Mouse (Mus musculus) liver, postnatal 0 days (tissue): ENCODE data around the gene Ptprd. TPM values are rescaled to one million over a fixed set of nuclear protein-coding genes. Genes with fewer than 3 reads are reported as not detected.

Experiments
- ATAC-seq: fragments of 200-750 bp; cut with Nextera tagmentation; 2 replicates; pipeline ENCODE4 v1.8.0; 2017; ENCODE audit warnings: mild to moderate bottlenecking, moderate library complexity
- DNase-seq: peaks from one replicate; pipeline ENCODE4 v3.0.0-alpha.2; 2016
- H3K27ac ChIP-seq: fragments of 300-500 bp; sonication (generic); 2 replicates; pipeline ENCODE4 v1.5.1; 2014; ENCODE audit warnings: antibody characterized with exemption, moderate library complexity, mild to moderate bottlenecking, low read depth
- H3K27me3 ChIP-seq: fragments of 300-500 bp; sonication (generic); 2 replicates; pipeline ENCODE4 v1.6.1; 2014; ENCODE audit warnings: low read length, control low read depth, mixed read lengths; ENCODE audit not compliant: insufficient read depth
- H3K36me3 ChIP-seq: fragments of 300-500 bp; sonication (generic); replicated peaks from 2 replicates; pipeline ENCODE4 v1.6.1; 2014; ENCODE audit warnings: mild to moderate bottlenecking, control low read depth, low read length, moderate library complexity, mixed read lengths; ENCODE audit not compliant: insufficient read depth
- H3K4me1 ChIP-seq: fragments of 300-500 bp; sonication (generic); 2 replicates; pipeline ENCODE4 v1.6.1; 2014; ENCODE audit warnings: antibody characterized with exemption, mild to moderate bottlenecking, control low read depth; ENCODE audit not compliant: insufficient read depth
- H3K4me2 ChIP-seq: fragments of 300-500 bp; sonication (generic); 2 replicates; pipeline ENCODE4 v1.6.1; 2014; ENCODE audit warnings: low read depth, mild to moderate bottlenecking, low read length, moderate library complexity, mixed read lengths
- H3K4me3 ChIP-seq: fragments of 300-500 bp; sonication (generic); 2 replicates; pipeline ENCODE4 v1.5.1; 2014; ENCODE audit warnings: low read depth, low read length
- H3K9ac ChIP-seq: fragments of 300-500 bp; sonication (generic); replicated peaks from 2 replicates; pipeline ENCODE4 v1.6.1; 2014; ENCODE audit warnings: mild to moderate bottlenecking, moderate library complexity
- H3K9me3 ChIP-seq: fragments of 300-500 bp; sonication (generic); 2 replicates; pipeline ENCODE4 v1.6.1; 2016; ENCODE audit warnings: mild to moderate bottlenecking, control low read depth, low read length, mixed read lengths
- CTCF ChIP-seq: sonication (generic); IDR thresholded peaks from 2 replicates; pipeline ENCODE4 v1.5.1; 2016; ENCODE audit warnings: antibody characterized with exemption, low read depth
- EP300 ChIP-seq: IDR thresholded peaks from 2 replicates; pipeline ENCODE4 v1.6.1; 2016; ENCODE audit warnings: antibody characterized with exemption, low read depth, mild to moderate bottlenecking
- WGBS: fragments of 180-500 bp; shearing (Covaris S2); extraction: QIAGEN DNeasy Blood & Tissue Kit; methylation state at CpG from one replicate; pipeline ENCODE4 v1.1.7; 2014; ENCODE audit not compliant: insufficient replicate concordance; 5-methylcytosine and 5-hydroxymethylcytosine counted together
- polyA plus RNA-seq: library from polyadenylated mRNA; unstranded; fragments of >200 nt; fragmentation: Nextera tagmentation; extraction: Ambion mirVana; gene quantifications from 2 replicates; pipeline ENCODE4 v1.2.1, GENCODE M21; 2015

The Ptprd gene
- polyA plus RNA-seq, 1 experiment from 2014 or later: 9.3 TPM

- TF ChIP-seq EP300 (no peak), CTCF (no peak)
- Histone ChIP-seq H3K27ac (no peak overlapping the region), H3K36me3 (no peaks in the 10 kb centered on the region; the same call in 1 of the 2 replicates), H3K4me2 (no peak overlapping the region), H3K9me3 (no peaks in the 10 kb centered on the region), H3K4me3 (no peak overlapping the region), H3K27me3 (no peaks in the 10 kb centered on the region), H3K4me1 (no peaks in the 10 kb centered on the region), H3K9ac (no peak overlapping the region)
- ATAC-seq (no peak), DNase-seq (no peak)
- WGBS: 78% methylated on average over 4 of the region's 4 CpGs
These were observed 2119.9 kb downstream of the Ptprd start for GRCm38 (mm10) chr4:76091845-76092244.

GRCm38 (mm10) chr4:76089866-76090265 lies 2121.9 kb downstream of the Ptprd start:
- no peak for DNase-seq
- TF ChIP-seq EP300: no peak
- TF ChIP-seq CTCF: no peak
- H3K9ac ChIP-seq: no peak overlapping the region
- no peaks in the 10 kb centered on the region for H3K9me3 ChIP-seq
- H3K27ac ChIP-seq: no peak overlapping the region
- no peaks in the 10 kb centered on the region for H3K4me1 ChIP-seq
- H3K36me3 ChIP-seq: peaks cover 3% of the 10 kb centered on the region
- no peaks in the 10 kb centered on the region for H3K27me3 ChIP-seq
- no peak overlapping the region for H3K4me2 ChIP-seq
- ATAC-seq: no peak
- no peak overlapping the region for H3K4me3 ChIP-seq

- DNase-seq (no peak), ATAC-seq (no peak)
- Histone ChIP-seq H3K4me1 (no peaks in the 10 kb centered on the region), H3K4me2 (no peak overlapping the region), H3K27ac (no peak overlapping the region), H3K9ac (no peak overlapping the region), H3K27me3 (no peaks in the 10 kb centered on the region), H3K9me3 (no peaks in the 10 kb centered on the region), H3K4me3 (no peak overlapping the region), H3K36me3 (no peaks in the 10 kb centered on the region)
- 80% methylated on average over 1 of the region's 1 CpGs for WGBS
- no peak for TF ChIP-seq EP300
- TF ChIP-seq CTCF: no peak
These were observed 2135.7 kb downstream of the Ptprd start for GRCm38 (mm10) chr4:76076051-76076450.

GRCm38 (mm10) chr4:76073286-76073685 lies 2138.5 kb downstream of the Ptprd start:
- TF ChIP-seq EP300 (no peak), CTCF (no peak)
- Histone ChIP-seq H3K36me3 (no peaks in the 10 kb centered on the region), H3K9me3 (no peaks in the 10 kb centered on the region), H3K4me2 (no peak overlapping the region), H3K27ac (no peak overlapping the region), H3K9ac (no peak overlapping the region), H3K4me3 (no peak overlapping the region), H3K27me3 (no peaks in the 10 kb centered on the region), H3K4me1 (no peaks in the 10 kb centered on the region)
- ATAC-seq (no peak), DNase-seq (no peak)
- 72% methylated on average over 3 of the region's 3 CpGs for WGBS

- no peak overlapping the region for H3K27ac ChIP-seq
- no peak overlapping the region for H3K9ac ChIP-seq
- DNase-seq (no peak), ATAC-seq (no peak)
- TF ChIP-seq CTCF: no peak
- TF ChIP-seq EP300: no peak
- no peaks in the 10 kb centered on the region for H3K9me3 ChIP-seq
- no peak overlapping the region for H3K4me3 ChIP-seq
- H3K36me3 ChIP-seq: no peaks in the 10 kb centered on the region
- 81% methylated on average over 6 of the region's 6 CpGs for WGBS
- H3K27me3 ChIP-seq: no peaks in the 10 kb centered on the region
- no peaks in the 10 kb centered on the region for H3K4me1 ChIP-seq
- H3K4me2 ChIP-seq: no peak overlapping the region
These were observed 2140.0 kb downstream of the Ptprd start for GRCm38 (mm10) chr4:76071720-76072119.

- TF ChIP-seq CTCF: no peak
- Histone ChIP-seq H3K9me3 (no peaks in the 10 kb centered on the region), H3K36me3 (no peaks in the 10 kb centered on the region), H3K4me1 (no peaks in the 10 kb centered on the region), H3K4me3 (no peak overlapping the region), H3K4me2 (no peak overlapping the region), H3K9ac (no peak overlapping the region), H3K27ac (no peak overlapping the region), H3K27me3 (no peaks in the 10 kb centered on the region)
- ATAC-seq: no peak
- DNase-seq: no peak
- 77% methylated on average over 2 of the region's 2 CpGs for WGBS
These were observed 2154.9 kb downstream of the Ptprd start for GRCm38 (mm10) chr4:76056836-76057235.

GRCm38 (mm10) chr4:76045650-76046049 lies 2166.1 kb downstream of the Ptprd start:
- no peak for ATAC-seq
- H3K4me1 ChIP-seq: no peaks in the 10 kb centered on the region
- no peak overlapping the region for H3K27ac ChIP-seq
- DNase-seq: no peak
- no peak overlapping the region for H3K9ac ChIP-seq
- 70% methylated on average over 2 of the region's 2 CpGs for WGBS
- H3K27me3 ChIP-seq: no peaks in the 10 kb centered on the region
- H3K4me2 ChIP-seq: no peak overlapping the region
- H3K36me3 ChIP-seq: no peaks in the 10 kb centered on the region
- no peaks in the 10 kb centered on the region for H3K9me3 ChIP-seq
- H3K4me3 ChIP-seq: no peak overlapping the region
- TF ChIP-seq CTCF (no peak), EP300 (no peak)
